Mouse (Mus musculus): ENCODE measurements around the gene Safb. TPM values are rescaled to one million over a fixed set of nuclear protein-coding genes. Genes with fewer than 3 reads are reported as not detected.

Safb gene
- polyA plus RNA-seq, 1 experiment from 2014 or later = 159 TPM

GRCm38 (mm10) chr17:56547116-56547845 lies 37.3 kb upstream of the Safb start:
- ChIA-PET CTCF (interaction anchor here (0.8 to 3.5 kb wide), 3 partner anchors 12 to 190 kb away, joined by 3 to 14 read pairs (median 6); no protein-coding TSS in a partner anchor), POLR2A (interaction anchor here (1.1 kb wide), 1 partner anchor 11 kb away, joined by 4 read pairs; no protein-coding TSS in a partner anchor)
- TF ChIP-seq CTCF (IDR thresholded peaks at IDR 0.05) = no peak
- in situ Hi-C loops (cut with MboI; ENCODE audit: low pct_unique_long_range_greater_than_20kb) = no loop called here
- DNase-seq (ENCODE audit: low read depth, low spot score) (no peak), ATAC-seq (no peak)
- no peaks in the 10 kb centered on the region for H3K27me3 ChIP-seq

GRCm38 (mm10) chr17:56547846-56548604 lies 36.6 kb upstream of the Safb start:
- CTCF ChIA-PET = interaction anchor here (0.8 to 3.5 kb wide), 4 partner anchors 11 to 191 kb away, joined by 3 to 14 read pairs (median 4); no protein-coding TSS in a partner anchor
- TF ChIP-seq CTCF (IDR thresholded peaks at IDR 0.05) = no peak
- no peaks in the 10 kb centered on the region for H3K27me3 ChIP-seq
- no peak for ATAC-seq
- POLR2A ChIA-PET = interaction anchor here (1.1 kb wide), 1 partner anchor 11 kb away, joined by 4 read pairs; no protein-coding TSS in a partner anchor
- DNase-seq (ENCODE audit: low read depth, low spot score) = no peak
- in situ Hi-C loops (cut with MboI; ENCODE audit: low pct_unique_long_range_greater_than_20kb) = no loop called here

GRCm38 (mm10) chr17:56548605-56549105 lies 36.0 kb upstream of the Safb start:
- TF ChIP-seq CTCF (IDR thresholded peaks at IDR 0.05) = no peak
- ATAC-seq (no peak), DNase-seq (ENCODE audit: low read depth, low spot score) (no peak)
- in situ Hi-C loops (cut with MboI; ENCODE audit: low pct_unique_long_range_greater_than_20kb) = no loop called here
- H3K27me3 ChIP-seq = no peaks in the 10 kb centered on the region
- ChIA-PET POLR2A (interaction anchor here (1.1 kb wide), 1 partner anchor 10 kb away, joined by 4 read pairs; no protein-coding TSS in a partner anchor), CTCF (interaction anchor here (0.8 to 3.5 kb wide), 4 partner anchors 10 to 191 kb away, joined by 3 to 14 read pairs (median 3); no protein-coding TSS in a partner anchor)

GRCm38 (mm10) chr17:56550784-56551475 lies 33.7 kb upstream of the Safb start:
- ATAC-seq (no peak), DNase-seq (ENCODE audit: low read depth, low spot score) (no peak)
- CTCF ChIA-PET = interaction anchor here (1.8 to 3.3 kb wide), 2 partner anchors 72 to 194 kb away, joined by 4 to 13 read pairs; no protein-coding TSS in a partner anchor
- POLR2A ChIA-PET = no interaction called here
- no peaks in the 10 kb centered on the region for H3K27me3 ChIP-seq
- in situ Hi-C loops (cut with MboI; ENCODE audit: low pct_unique_long_range_greater_than_20kb) = loop anchor here (5.0 kb wide), 1 partner anchor 194 kb away; no protein-coding TSS in a partner anchor
- TF ChIP-seq CTCF (IDR thresholded peaks at IDR 0.05) = no peak

GRCm38 (mm10) chr17:56551841-56552581 lies 32.6 kb upstream of the Safb start:
- in situ Hi-C loops (cut with MboI; ENCODE audit: low pct_unique_long_range_greater_than_20kb) = loop anchor here (5.0 kb wide), 1 partner anchor 195 kb away; no protein-coding TSS in a partner anchor
- no peak for DNase-seq (ENCODE audit: low read depth, low spot score)
- H3K27me3 ChIP-seq = no peaks in the 10 kb centered on the region
- ATAC-seq = no peak
- ChIA-PET CTCF (interaction anchor here (0.8 to 3.3 kb wide), 8 partner anchors 11 to 226 kb away, joined by 3 to 13 read pairs (median 3); partner anchors contain the start of gene Kdm4b), POLR2A (no interaction called here)
- TF ChIP-seq CTCF (IDR thresholded peaks at IDR 0.05) = no peak

GRCm38 (mm10) chr17:56552781-56553363 lies 31.8 kb upstream of the Safb start:
- peak; percentile 31 for ATAC-seq
- in situ Hi-C loops (cut with MboI; ENCODE audit: low pct_unique_long_range_greater_than_20kb) = loop anchor here (5.0 kb wide), 1 partner anchor 196 kb away; no protein-coding TSS in a partner anchor
- CTCF ChIA-PET = interaction anchor here (0.8 to 3.3 kb wide), 10 partner anchors 11 to 227 kb away, joined by 3 to 13 read pairs (median 3); partner anchors contain the start of gene Kdm4b
- TF ChIP-seq CTCF (IDR thresholded peaks at IDR 0.05) = peak; percentile 99
- H3K27me3 ChIP-seq = no peaks in the 10 kb centered on the region
- POLR2A ChIA-PET = no interaction called here
- DNase-seq (ENCODE audit: low read depth, low spot score) = peak; percentile 13

- DNase-seq (ENCODE audit: low read depth, low spot score) (no peak), ATAC-seq (no peak)
- no peaks in the 10 kb centered on the region for H3K27me3 ChIP-seq
- no peak for TF ChIP-seq CTCF (IDR thresholded peaks at IDR 0.05)
- in situ Hi-C loops (cut with MboI; ENCODE audit: low pct_unique_long_range_greater_than_20kb) = loop anchor here (5.0 kb wide), 1 partner anchor 197 kb away; no protein-coding TSS in a partner anchor
- ChIA-PET CTCF (interaction anchor here (0.7 to 3.3 kb wide), 2 partner anchors 148 to 197 kb away, joined by 3 to 13 read pairs; no protein-coding TSS in a partner anchor), POLR2A (interaction anchor here (0.5 kb wide), 1 partner anchor 29 kb away, joined by 3 read pairs; no protein-coding TSS in a partner anchor)
These were observed 30.5 kb upstream of the Safb start, which contains the start of gene Gm20219 for GRCm38 (mm10) chr17:56554122-56554551. Gene Gm20219 (minus strand): TSS chr17:56554387.

GRCm38 (mm10) chr17:56558448-56558847 lies 26.2 kb upstream of the Safb start:
- H3K27me3 ChIP-seq = no peaks in the 10 kb centered on the region
- in situ Hi-C loops (cut with MboI; ENCODE audit: low pct_unique_long_range_greater_than_20kb) = no loop called here
- ChIA-PET POLR2A (interaction anchor here (1.2 kb wide), 1 partner anchor 10 kb away, joined by 4 read pairs; no protein-coding TSS in a partner anchor), CTCF (interaction anchor here (0.7 to 2.7 kb wide), 14 partner anchors 10 to 207 kb away, joined by 3 to 14 read pairs (median 5); no protein-coding TSS in a partner anchor)
- no peak for DNase-seq (ENCODE audit: low read depth, low spot score)
- peak; percentile 94 for TF ChIP-seq CTCF (IDR thresholded peaks at IDR 0.05)
- ATAC-seq = no peak

Measured in Patski (cell line).